ENCODE assay signal across 8 mouse cellular contexts in the genomic region with DNA sequence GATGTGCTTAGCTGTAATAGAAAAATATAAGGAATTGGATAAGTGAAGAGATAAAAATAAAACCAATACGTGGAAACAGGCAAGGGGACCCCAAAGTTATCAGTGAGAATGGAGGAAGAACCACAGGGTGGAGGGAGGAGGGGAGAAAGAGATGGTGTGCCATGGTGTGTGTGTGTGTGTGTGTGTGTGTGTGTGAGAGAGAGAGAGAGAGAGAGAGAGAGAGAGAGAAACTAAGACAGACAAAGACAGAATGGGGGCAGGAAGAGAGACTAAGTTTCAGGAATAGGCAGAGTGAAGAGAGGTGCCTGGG. TPM values are rescaled to one million over a fixed set of nuclear protein-coding genes. Genes with fewer than 3 reads are reported as not detected.
A peak's percentile ranks its signal among the peaks of the same experiment; 100 is the strongest.
DNase-seq lines count a peak whose midpoint lies in the region; ATAC-seq lines count a peak whose summit lies in the region.

No protein-coding gene starts in this region.

- H3K9me3 ChIP-seq in kidney, embryonic 15.5 days (replicated peaks) = no peaks in the 10 kb centered on the region
- H3K9me3 ChIP-seq in embryonic facial prominence, embryonic 10.5 days = no peaks in the 10 kb centered on the region
- no peaks in the 10 kb centered on the region for H3K9me3 ChIP-seq in midbrain, embryonic 15.5 days

- H3K4me2 ChIP-seq in kidney, embryonic 15.5 days = peak overlapping the region; percentile 90
- peak overlapping the region; percentile 71 for H3K4me2 ChIP-seq in midbrain, embryonic 15.5 days

- peak overlapping the region; percentile 62 for H3K9ac ChIP-seq in kidney, embryonic 15.5 days
- H3K9ac ChIP-seq in midbrain, embryonic 15.5 days = peak overlapping the region; percentile 58

- no peaks in the 10 kb centered on the region for H3K27me3 ChIP-seq in kidney, embryonic 15.5 days
- no peaks in the 10 kb centered on the region for H3K27me3 ChIP-seq in embryonic facial prominence, embryonic 10.5 days (replicated peaks; ENCODE audit: low read depth, poor library complexity, severe bottlenecking)
- H3K27me3 ChIP-seq in midbrain, embryonic 15.5 days (replicated peaks) = no peaks in the 10 kb centered on the region

- no peak for ATAC-seq in kidney, embryonic 15.5 days (replicated peaks; ENCODE audit: low FRiP score)
- peak; percentile 41 for ATAC-seq in inflammation-experienced regulatory T-cells, adult 6 months
- no peak for ATAC-seq in midbrain, embryonic 15.5 days (replicated peaks)

- DNase-seq in kidney, postnatal 25 days = no peak
- DNase-seq in embryonic facial prominence, embryonic 10.5 days (ENCODE audit: low spot score) = no peak
- DNase-seq in frontal cortex, adult 2 months (ENCODE audit: extremely low spot score in 1 of 2, low spot score in 1 of 2) = no peak
- no peak for DNase-seq in cerebellum, postnatal 10 days
- DNase-seq in kidney, postnatal 14 days = no peak

- peak overlapping the region; percentile 57 for H3K4me3 ChIP-seq in kidney, embryonic 15.5 days (replicated peaks)
- peak overlapping the region; percentile 74 for H3K4me3 ChIP-seq in embryonic facial prominence, embryonic 10.5 days
- peak overlapping the region; percentile 46 for H3K4me3 ChIP-seq in midbrain, embryonic 15.5 days

- H3K4me1 ChIP-seq in kidney, embryonic 15.5 days = peaks cover 15% of the 10 kb centered on the region; the same call in 1 of the 2 replicates
- peaks cover 14% of the 10 kb centered on the region for H3K4me1 ChIP-seq in embryonic facial prominence, embryonic 10.5 days
- H3K4me1 ChIP-seq in midbrain, embryonic 15.5 days = peaks cover 8% of the 10 kb centered on the region

- 14% methylated on average over 1 of the region's 1 CpGs for WGBS in kidney, embryonic 15.5 days
- WGBS in embryonic facial prominence, embryonic 10.5 days = 20% methylated on average over 1 of the region's 1 CpGs
- WGBS in midbrain, embryonic 15.5 days = 9% methylated on average over 1 of the region's 1 CpGs

- no peaks in the 10 kb centered on the region for H3K36me3 ChIP-seq in kidney, embryonic 15.5 days
- no peaks in the 10 kb centered on the region for H3K36me3 ChIP-seq in embryonic facial prominence, embryonic 10.5 days (replicated peaks)
- no peaks in the 10 kb centered on the region for H3K36me3 ChIP-seq in midbrain, embryonic 15.5 days (replicated peaks)

- H3K27ac ChIP-seq in kidney, embryonic 15.5 days = peak overlapping the region; percentile 77
- peak overlapping the region; percentile 86 for H3K27ac ChIP-seq in embryonic facial prominence, embryonic 10.5 days (replicated peaks)
- peak overlapping the region; percentile 32 for H3K27ac ChIP-seq in midbrain, embryonic 15.5 days

RNA-seq across cellular contexts. Expression of a gene that starts 11.4 kb away (rescaled TPM):
- 31.1 and 36.5 TPM in 2 replicates for polyA plus RNA-seq in kidney, embryonic 15.5 days (2015; fragmentation: Nextera tagmentation; extraction: Ambion mirVana)
- polyA plus RNA-seq in embryonic facial prominence, embryonic 10.5 days (2016; fragmentation: Nextera tagmentation; extraction: Ambion mirVana) = 29.6 and 33.2 TPM in 2 replicates
- 10 to 100 TPM in 2 of 3 experiments, 1 to 10 TPM in 1; 9.5 to 17.8 (median 16.8) TPM for polyA plus RNA-seq in inflammation-experienced regulatory T-cells, adult 6 months (2017; shearing (Covaris generic))
- 27.7 and 32.3 TPM in 2 replicates for polyA plus RNA-seq in midbrain, embryonic 15.5 days (2015; fragmentation: Nextera tagmentation; extraction: Ambion mirVana)
- 17.6 and 19.5 TPM in 2 replicates for polyA plus RNA-seq in frontal cortex, adult 2 months (2012; rRNA removed)

Comparison
In these comparisons a context has a peak if more than half of its experiments do, and no peak if none do; other contexts are left out.
1. H3K27ac ChIP-seq: peak in every context shown above with its lines; median percentile 86 in embryonic facial prominence, embryonic 10.5 days; 77 in kidney, embryonic 15.5 days; 32 in midbrain, embryonic 15.5 days.